Mouse (Mus musculus) pancreas, adult 10 weeks (tissue): ENCODE data around the gene Slc29a1. TPM values are rescaled to one million over a fixed set of nuclear protein-coding genes. Genes with fewer than 3 reads are reported as not detected.

ENCODE experiments used
- polyA plus RNA-seq: library from polyadenylated mRNA; stranded (reverse); fragments of 350-450 nt; fragmentation: Illumina TruSeq; extraction: RNeasy Lipid Tissue Mini Kit (QIAGEN cat#74804); gene quantifications from one replicate; pipeline ENCODE4 v1.2.3, GENCODE M21; 2015; ENCODE audit warnings: low read depth, low replicate concordance; ENCODE audit not compliant: insufficient read depth

The Slc29a1 gene
- polyA plus RNA-seq = 35.0 TPM

GRCm38 (mm10) chr17:45599446-45600242 is at the start of gene Slc29a1:
Gene Slc29a1 (minus strand): TSS chr17:45599606.

GRCm38 (mm10) chr17:45601877-45602304 is 2.5 kb upstream of the Slc29a1 start, which contains the start of gene Mymx:
Gene Mymx (minus strand): TSS chr17:45602102.

DNA sequence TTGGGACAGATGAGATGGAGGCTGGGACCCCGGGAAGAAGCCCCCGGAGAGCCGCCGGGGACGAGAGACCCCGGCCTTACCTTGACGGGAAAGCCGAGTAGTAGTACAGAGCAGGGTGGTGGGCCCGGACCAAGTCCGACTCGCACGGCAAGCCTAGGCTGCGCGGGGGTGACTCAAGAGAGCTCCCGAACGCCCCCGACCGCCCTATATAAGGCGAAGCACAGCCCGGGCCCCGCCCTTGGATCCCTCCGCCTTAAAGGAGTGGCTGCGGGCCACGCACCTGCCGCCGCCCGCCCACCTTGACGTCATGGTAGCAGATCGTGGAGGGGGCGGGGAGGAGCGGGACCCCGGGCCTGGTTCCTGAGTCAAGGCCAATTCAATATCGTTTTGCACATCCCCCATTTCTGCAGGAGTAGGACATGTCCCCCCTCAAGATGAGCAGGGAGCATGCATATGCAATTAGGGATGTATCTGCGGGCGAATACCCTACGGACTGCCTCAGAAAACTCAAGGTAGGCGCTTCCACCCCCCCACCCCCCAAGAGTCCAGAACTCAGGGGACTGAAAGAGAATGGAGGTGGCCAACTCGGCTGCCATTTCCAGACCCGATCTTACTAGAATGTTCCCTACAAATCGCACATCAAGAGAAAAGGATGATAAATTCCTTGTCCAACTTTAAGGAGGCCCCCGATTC is 26.2 kb downstream of the Slc29a1 start, which contains the start of gene Hsp90ab1:
TSS of gene Hsp90ab1 (minus strand) at position 185 of the 693 bp plus-strand sequence.

GRCm38 (mm10) chr17:45563655-45564530 is 35.5 kb downstream of the Slc29a1 start, which contains the start of gene Slc35b2:
Gene Slc35b2 (plus strand): TSS chr17:45563874.

GRCm38 (mm10) chr17:45555452-45556106 is 43.8 kb downstream of the Slc29a1 start, which contains the start of gene Nfkbie:
Gene Nfkbie (plus strand): TSS chr17:45555703.

GRCm38 (mm10) chr17:45549617-45550181 is 49.7 kb downstream of the Slc29a1 start, which contains the start of gene Tmem151b:
Gene Tmem151b (minus strand): TSS chr17:45549677.

Other genes with a start within 250 kb of the Slc29a1 start
- 8.1 TPM for gene Cdc5l, start 165.9 kb downstream of the Slc29a1 start, polyA plus RNA-seq
- not detected for gene Spats1, start 124.2 kb downstream of the Slc29a1 start, polyA plus RNA-seq
- gene Aars2, start 92.8 kb downstream of the Slc29a1 start, polyA plus RNA-seq = 2.8 TPM
- not detected for gene Tcte1, start 76.2 kb downstream of the Slc29a1 start, polyA plus RNA-seq
- not detected for gene Tmem151b, start 49.9 kb downstream of the Slc29a1 start, polyA plus RNA-seq
- gene Nfkbie, start 43.9 kb downstream of the Slc29a1 start, polyA plus RNA-seq = 1.4 TPM
- gene Slc35b2, start 35.7 kb downstream of the Slc29a1 start, polyA plus RNA-seq = 11.9 TPM
- gene Hsp90ab1, start 26.3 kb downstream of the Slc29a1 start, polyA plus RNA-seq = 166 TPM
- gene Mymx, start 2.5 kb upstream of the Slc29a1 start, polyA plus RNA-seq = not detected
- 0.61 TPM for gene Capn11, start 59.7 kb upstream of the Slc29a1 start, polyA plus RNA-seq
- 21.4 TPM for gene Mrpl14, start 86.7 kb upstream of the Slc29a1 start, polyA plus RNA-seq
- gene Tmem63b, start 87.3 kb upstream of the Slc29a1 start, polyA plus RNA-seq = 19.5 TPM
- gene 1600014C23Rik, start 134.2 kb upstream of the Slc29a1 start, polyA plus RNA-seq = not detected